Mouse (Mus musculus) midbrain, embryonic 10.5 days (tissue): Measurements from ENCODE around the gene Spata45. TPM values are rescaled to one million over a fixed set of nuclear protein-coding genes. Genes with fewer than 3 reads are reported as not detected.
"Not testable (repeated sequence)": the region's sequence is repeated elsewhere in the genome, so short reads cannot be mapped to it uniquely, and the experiment has no call there.

Source experiments
- DNase-seq: peaks from one replicate; pipeline ENCODE4 v3.0.0-alpha.2; 2017; ENCODE audit warnings: low spot score
- H3K27ac ChIP-seq: fragments of 300-500 bp; sonication (generic); replicated peaks from 2 replicates; pipeline ENCODE4 v1.5.1; 2016; ENCODE audit warnings: mild to moderate bottlenecking
- H3K27me3 ChIP-seq: fragments of 300-500 bp; sonication (generic); 2 replicates; pipeline ENCODE4 v1.6.1; 2016; ENCODE audit warnings: low read depth, mild to moderate bottlenecking; ENCODE audit not compliant: poor library complexity, severe bottlenecking
- H3K36me3 ChIP-seq: fragments of 300-500 bp; sonication (generic); 2 replicates; pipeline ENCODE4 v1.6.1; 2016; ENCODE audit warnings: mild to moderate bottlenecking, moderate library complexity
- H3K4me1 ChIP-seq: fragments of 300-500 bp; sonication (generic); 2 replicates; pipeline ENCODE4 v1.6.1; 2016
- H3K4me3 ChIP-seq: fragments of 300-500 bp; sonication (generic); 2 replicates; pipeline ENCODE4 v1.5.1; 2016; ENCODE audit warnings: mild to moderate bottlenecking, moderate library complexity
- H3K9me3 ChIP-seq: fragments of 300-500 bp; sonication (generic); replicated peaks from 2 replicates; pipeline ENCODE4 v1.6.1; 2016; ENCODE audit warnings: mild to moderate bottlenecking
- WGBS: fragments of 180-500 bp; shearing (Covaris S2); methylation state at CpG from one replicate; pipeline ENCODE4 v1.1.7; 2016; 5-methylcytosine and 5-hydroxymethylcytosine counted together
- polyA plus RNA-seq: library from polyadenylated mRNA; unstranded; fragments of >200 nt; fragmentation: Nextera tagmentation; extraction: Ambion mirVana; gene quantifications from 2 replicates; pipeline ENCODE4 v1.2.1, GENCODE M21; 2016

The Spata45 gene
- polyA plus RNA-seq, 1 experiment from 2014 or later: not detected

- no peak overlapping the region for H3K4me3 ChIP-seq
- WGBS: 94% methylated on average over 2 of the region's 2 CpGs
- peaks cover 26% of the 10 kb centered on the region for H3K4me1 ChIP-seq
- DNase-seq: no peak
- no peaks in the 10 kb centered on the region for H3K27me3 ChIP-seq
- peaks cover 25% of the 10 kb centered on the region for H3K36me3 ChIP-seq
- no peaks in the 10 kb centered on the region for H3K9me3 ChIP-seq
- no peak overlapping the region for H3K27ac ChIP-seq
Measured at GRCm38 (mm10) chr1:191023140-191023539, 13.3 kb upstream of the Spata45 start.

- WGBS: 95% methylated on average over 5 of the region's 6 CpGs
- not testable (repeated sequence) for H3K4me3 ChIP-seq, DNase-seq, H3K9me3 ChIP-seq, H3K27me3 ChIP-seq, H3K27ac ChIP-seq
- Histone ChIP-seq H3K4me1 (peaks cover 26% of the 10 kb centered on the region), H3K36me3 (peaks cover 25% of the 10 kb centered on the region)
Measured at GRCm38 (mm10) chr1:191023806-191024205, 12.6 kb upstream of the Spata45 start.

GRCm38 (mm10) chr1:191025016-191026012 is 11.1 kb upstream of the Spata45 start:
- DNase-seq: no peak
- no peaks in the 10 kb centered on the region for H3K27me3 ChIP-seq
- no peaks in the 10 kb centered on the region for H3K9me3 ChIP-seq
- H3K4me1 ChIP-seq: peaks cover 26% of the 10 kb centered on the region
- H3K4me3 ChIP-seq: peak overlapping the region; percentile 87
- peak overlapping the region; percentile 93 for H3K27ac ChIP-seq
- peaks cover 14% of the 10 kb centered on the region for H3K36me3 ChIP-seq
- 2% methylated on average over 69 of the region's 69 CpGs for WGBS

- Histone ChIP-seq H3K27ac (peak within 1 kb of the TSS; percentile 93), H3K36me3 (peaks cover 9% of the 10 kb centered on the region), H3K4me3 (peak within 1 kb of the TSS; percentile 87), H3K4me1 (peaks cover 26% of the 10 kb centered on the region), H3K9me3 (no peaks in the 10 kb centered on the region), H3K27me3 (no peaks in the 10 kb centered on the region)
- DNase-seq: peak; percentile 99
- 0% methylated on average over 50 of the region's 50 CpGs for WGBS
Measured at GRCm38 (mm10) chr1:191026021-191026713, 10.3 kb upstream of the Spata45 start, which contains the start of gene Flvcr1. TSS of gene Flvcr1 (minus strand) at chr1:191026158.

GRCm38 (mm10) chr1:191030182-191030581 is 6.3 kb upstream of the Spata45 start:
- H3K27me3 ChIP-seq: no peaks in the 10 kb centered on the region
- no peaks in the 10 kb centered on the region for H3K36me3 ChIP-seq
- no peak overlapping the region for H3K4me3 ChIP-seq
- 77% methylated on average over 10 of the region's 10 CpGs for WGBS
- H3K27ac ChIP-seq: no peak overlapping the region
- H3K4me1 ChIP-seq: peaks cover 15% of the 10 kb centered on the region
- H3K9me3 ChIP-seq: no peaks in the 10 kb centered on the region
- DNase-seq: no peak

GRCm38 (mm10) chr1:191030922-191031425 is 5.5 kb upstream of the Spata45 start:
- not testable (repeated sequence) for DNase-seq, H3K4me3 ChIP-seq, H3K27me3 ChIP-seq, H3K36me3 ChIP-seq, H3K9me3 ChIP-seq, H3K27ac ChIP-seq
- 87% methylated on average over 6 of the region's 6 CpGs for WGBS
- peaks cover 16% of the 10 kb centered on the region for H3K4me1 ChIP-seq

- DNase-seq: peak; percentile 28
- Histone ChIP-seq H3K27ac (no peak overlapping the region), H3K4me1 (peaks cover 12% of the 10 kb centered on the region), H3K36me3 (no peaks in the 10 kb centered on the region), H3K27me3 (no peaks in the 10 kb centered on the region), H3K9me3 (no peaks in the 10 kb centered on the region), H3K4me3 (no peak overlapping the region)
- WGBS: 26% methylated on average over 4 of the region's 4 CpGs
Measured at GRCm38 (mm10) chr1:191035649-191036048, 790 bp upstream of the Spata45 start.

GRCm38 (mm10) chr1:191037999-191038398 is 1.6 kb downstream of the Spata45 start:
- WGBS: 94% methylated on average over 4 of the region's 4 CpGs
- no peak for DNase-seq
- Histone ChIP-seq H3K9me3 (no peaks in the 10 kb centered on the region), H3K27me3 (no peaks in the 10 kb centered on the region), H3K36me3 (no peaks in the 10 kb centered on the region), H3K27ac (no peak overlapping the region), H3K4me3 (no peak overlapping the region), H3K4me1 (peaks cover 12% of the 10 kb centered on the region)

- no peaks in the 10 kb centered on the region for H3K36me3 ChIP-seq
Measured at GRCm38 (mm10) chr1:191041352-191041751, 4.9 kb downstream of the Spata45 start.

GRCm38 (mm10) chr1:191042106-191042505 is 5.7 kb downstream of the Spata45 start:
- no peak overlapping the region for H3K27ac ChIP-seq
- no peaks in the 10 kb centered on the region for H3K9me3 ChIP-seq
- no peaks in the 10 kb centered on the region for H3K27me3 ChIP-seq
- no peaks in the 10 kb centered on the region for H3K4me1 ChIP-seq
- no peaks in the 10 kb centered on the region for H3K36me3 ChIP-seq
- WGBS: 87% methylated on average over 5 of the region's 5 CpGs
- no peak overlapping the region for H3K4me3 ChIP-seq
- DNase-seq: no peak

More at GRCm38 (mm10) chr1:191041352-191041751, 4.9 kb downstream of the Spata45 start:
- DNase-seq: no peak
- Histone ChIP-seq H3K27ac (no peak overlapping the region), H3K27me3 (no peaks in the 10 kb centered on the region), H3K4me1 (peaks cover 4% of the 10 kb centered on the region; the same call in 1 of the 2 replicates), H3K9me3 (no peaks in the 10 kb centered on the region), H3K4me3 (no peak overlapping the region)

- no peak overlapping the region for H3K27ac ChIP-seq
- H3K36me3 ChIP-seq: no peaks in the 10 kb centered on the region
- no peak overlapping the region for H3K4me3 ChIP-seq
- WGBS: 92% methylated on average over 3 of the region's 3 CpGs
- H3K4me1 ChIP-seq: no peaks in the 10 kb centered on the region
- H3K9me3 ChIP-seq: no peaks in the 10 kb centered on the region
- no peaks in the 10 kb centered on the region for H3K27me3 ChIP-seq
- DNase-seq: no peak
Measured at GRCm38 (mm10) chr1:191042688-191043087, 6.2 kb downstream of the Spata45 start.

GRCm38 (mm10) chr1:191045264-191045663 is 8.8 kb downstream of the Spata45 start:
- 96% methylated on average over 2 of the region's 2 CpGs for WGBS
- H3K27ac ChIP-seq: no peak overlapping the region
- H3K27me3 ChIP-seq: no peaks in the 10 kb centered on the region
- H3K4me3 ChIP-seq: no peak overlapping the region
- no peak for DNase-seq
- no peaks in the 10 kb centered on the region for H3K9me3 ChIP-seq
- H3K4me1 ChIP-seq: no peaks in the 10 kb centered on the region
- no peaks in the 10 kb centered on the region for H3K36me3 ChIP-seq
